Mouse (Mus musculus) cortical plate, adult 2 months (tissue): Measurements from ENCODE around the gene Slc44a5.

ENCODE experiments used
- CTCF ChIP-seq: fragments of 200-500 bp; IDR thresholded peaks from 2 replicates; pipeline ENCODE4 v1.5.1; 2011; ENCODE audit warnings: mild to moderate bottlenecking, control low read depth, low read length; ENCODE audit not compliant: insufficient read depth; ENCODE audit errors: extremely low read depth
- POLR2A ChIP-seq: fragments of 200-500 bp; IDR thresholded peaks from 2 replicates; pipeline ENCODE4 v1.6.1; 2011; ENCODE audit warnings: mild to moderate bottlenecking, low read length, control low read depth; ENCODE audit not compliant: insufficient read depth; ENCODE audit errors: extremely low read depth

GRCm38 (mm10) chr3:154124890-154125575 is 151.8 kb downstream of the Slc44a5 start:
- TF ChIP-seq CTCF (no peak), POLR2A (no peak)
